Mouse (Mus musculus) midbrain, embryonic 10.5 days (tissue): Measurements from ENCODE around the gene Trnp1. TPM values are rescaled to one million over a fixed set of nuclear protein-coding genes. Genes with fewer than 3 reads are reported as not detected.

Source experiments
- DNase-seq: peaks from one replicate; pipeline ENCODE4 v3.0.0-alpha.2; 2017; ENCODE audit warnings: low spot score
- H3K27ac ChIP-seq: fragments of 300-500 bp; sonication (generic); replicated peaks from 2 replicates; pipeline ENCODE4 v1.5.1; 2016; ENCODE audit warnings: mild to moderate bottlenecking
- H3K27me3 ChIP-seq: fragments of 300-500 bp; sonication (generic); 2 replicates; pipeline ENCODE4 v1.6.1; 2016; ENCODE audit warnings: low read depth, mild to moderate bottlenecking; ENCODE audit not compliant: poor library complexity, severe bottlenecking
- H3K36me3 ChIP-seq: fragments of 300-500 bp; sonication (generic); 2 replicates; pipeline ENCODE4 v1.6.1; 2016; ENCODE audit warnings: mild to moderate bottlenecking, moderate library complexity
- H3K4me1 ChIP-seq: fragments of 300-500 bp; sonication (generic); 2 replicates; pipeline ENCODE4 v1.6.1; 2016
- H3K4me3 ChIP-seq: fragments of 300-500 bp; sonication (generic); 2 replicates; pipeline ENCODE4 v1.5.1; 2016; ENCODE audit warnings: mild to moderate bottlenecking, moderate library complexity
- H3K9me3 ChIP-seq: fragments of 300-500 bp; sonication (generic); replicated peaks from 2 replicates; pipeline ENCODE4 v1.6.1; 2016; ENCODE audit warnings: mild to moderate bottlenecking
- WGBS: fragments of 180-500 bp; shearing (Covaris S2); methylation state at CpG from one replicate; pipeline ENCODE4 v1.1.7; 2016; 5-methylcytosine and 5-hydroxymethylcytosine counted together
- polyA plus RNA-seq: library from polyadenylated mRNA; unstranded; fragments of >200 nt; fragmentation: Nextera tagmentation; extraction: Ambion mirVana; gene quantifications from 2 replicates; pipeline ENCODE4 v1.2.1, GENCODE M21; 2016

Gene Trnp1
- polyA plus RNA-seq, 1 experiment from 2014 or later: 1.0 TPM

GRCm38 (mm10) chr4:133447366-133447765 is 51.0 kb downstream of the Trnp1 start:
- DNase-seq: no peak
- 62% methylated on average over 5 of the region's 5 CpGs for WGBS
- H3K27ac ChIP-seq: 0 out of 2 replicates have a peak overlapping the region, but pooled peaks have one; percentile 17
- no peaks in the 10 kb centered on the region for H3K9me3 ChIP-seq
- H3K4me1 ChIP-seq: peaks cover 22% of the 10 kb centered on the region
- H3K4me3 ChIP-seq: no peak overlapping the region
- H3K27me3 ChIP-seq: peaks cover 9% of the 10 kb centered on the region; the same call in 1 of the 2 replicates
- no peaks in the 10 kb centered on the region for H3K36me3 ChIP-seq

GRCm38 (mm10) chr4:133445727-133446126 is 52.6 kb downstream of the Trnp1 start:
- DNase-seq: no peak
- H3K27ac ChIP-seq: no peak overlapping the region
- no peaks in the 10 kb centered on the region for H3K36me3 ChIP-seq
- no peaks in the 10 kb centered on the region for H3K9me3 ChIP-seq
- peaks cover 34% of the 10 kb centered on the region for H3K4me1 ChIP-seq
- WGBS: 89% methylated on average over 5 of the region's 5 CpGs
- H3K4me3 ChIP-seq: no peak overlapping the region
- peaks cover 21% of the 10 kb centered on the region for H3K27me3 ChIP-seq

- peaks cover 52% of the 10 kb centered on the region for H3K4me1 ChIP-seq
- no peaks in the 10 kb centered on the region for H3K9me3 ChIP-seq
- peaks cover 22% of the 10 kb centered on the region for H3K27me3 ChIP-seq
- H3K27ac ChIP-seq: peak overlapping the region; percentile 75
- no peak for DNase-seq
- WGBS: 58% methylated on average over 5 of the region's 5 CpGs
- H3K4me3 ChIP-seq: no peak overlapping the region
- H3K36me3 ChIP-seq: no peaks in the 10 kb centered on the region
Observed at GRCm38 (mm10) chr4:133443085-133443484, 55.3 kb downstream of the Trnp1 start.

GRCm38 (mm10) chr4:133442194-133442593 is 56.2 kb downstream of the Trnp1 start:
- WGBS: 45% methylated on average over 3 of the region's 3 CpGs
- DNase-seq: no peak
- peaks cover 52% of the 10 kb centered on the region for H3K4me1 ChIP-seq
- no peaks in the 10 kb centered on the region for H3K36me3 ChIP-seq
- H3K4me3 ChIP-seq: no peak overlapping the region
- peak overlapping the region; percentile 75; the same call in 1 of the 2 replicates for H3K27ac ChIP-seq
- H3K9me3 ChIP-seq: no peaks in the 10 kb centered on the region
- H3K27me3 ChIP-seq: peaks cover 16% of the 10 kb centered on the region

Other genes starting within 250 kb of the Trnp1 start
- 1.3 and 1.5 TPM in 2 replicates for gene Sytl1, start 235.4 kb downstream of the Trnp1 start, polyA plus RNA-seq
- 91.9 and 92.2 TPM in 2 replicates for gene Tmem222, start 220.8 kb downstream of the Trnp1 start, polyA plus RNA-seq
- 19.2 and 20.0 TPM in 2 replicates for gene Wdtc1, start 145.1 kb downstream of the Trnp1 start, polyA plus RNA-seq
- 8.3 and 8.6 TPM in 2 replicates for gene Slc9a1, start 128.8 kb downstream of the Trnp1 start, polyA plus RNA-seq
- 0.58 and 0.86 TPM in 2 replicates for gene Tent5b, start 18.4 kb downstream of the Trnp1 start, polyA plus RNA-seq
- 0.87 and 1.3 TPM in 2 replicates for gene Kdf1, start 20.4 kb upstream of the Trnp1 start, polyA plus RNA-seq
- 450 and 503 TPM in 2 replicates for gene Nudc, start 47.4 kb upstream of the Trnp1 start, polyA plus RNA-seq
- 0.17 TPM in 1 of 2 replicates, not detected in the other for gene Nr0b2, start 54.8 kb upstream of the Trnp1 start, polyA plus RNA-seq
- 8.9 and 10.9 TPM in 2 replicates for gene Gpatch3, start 76.2 kb upstream of the Trnp1 start, polyA plus RNA-seq
- 27.9 and 28.7 TPM in 2 replicates for gene Gpn2, start 85.8 kb upstream of the Trnp1 start, polyA plus RNA-seq
- 7.8 and 9.9 TPM in 2 replicates for gene Sfn, start 103.6 kb upstream of the Trnp1 start, polyA plus RNA-seq
- gene Zdhhc18, start 151.6 kb upstream of the Trnp1 start, polyA plus RNA-seq: 3.0 and 3.1 TPM in 2 replicates
- gene Pigv, start 174.1 kb upstream of the Trnp1 start, polyA plus RNA-seq: 18.7 and 19.5 TPM in 2 replicates